Mouse (Mus musculus) adrenal gland, postnatal 25 days (tissue): ENCODE measurements around the gene Anks1b. TPM values are rescaled to one million over a fixed set of nuclear protein-coding genes. Genes with fewer than 3 reads are reported as not detected.

ENCODE experiments used
- DNase-seq: peaks from one replicate; pipeline ENCODE4 v3.0.0; 2021; ENCODE audit warnings: mixed read lengths
- total RNA-seq: library from RNA; stranded (reverse); gene quantifications from 2 replicates; pipeline ENCODE4 v1.2.3, GENCODE M21; 2021

Anks1b gene
- total RNA-seq, 1 experiment from 2014 or later = 0.85 TPM

DNA sequence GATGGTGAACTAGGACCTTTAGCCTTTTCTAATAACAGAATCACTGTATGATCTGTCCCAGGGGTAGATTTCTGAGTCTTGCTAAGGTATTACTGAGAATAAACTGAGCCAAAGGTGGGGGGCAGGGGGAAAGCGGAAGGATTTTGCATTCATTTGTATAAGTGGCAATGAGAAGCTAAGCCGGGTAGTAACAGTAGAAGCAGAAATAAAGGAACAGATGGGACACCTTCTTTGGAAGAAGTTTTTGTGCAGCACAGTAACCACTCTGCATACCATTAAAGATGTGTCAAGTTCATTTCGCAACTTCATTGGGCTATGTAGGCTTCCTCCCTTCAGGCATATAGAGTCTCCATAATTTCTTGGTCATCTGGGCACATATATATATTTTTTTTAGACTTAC is 804.1 kb downstream of the Anks1b start:
- no peak for DNase-seq

DNA sequence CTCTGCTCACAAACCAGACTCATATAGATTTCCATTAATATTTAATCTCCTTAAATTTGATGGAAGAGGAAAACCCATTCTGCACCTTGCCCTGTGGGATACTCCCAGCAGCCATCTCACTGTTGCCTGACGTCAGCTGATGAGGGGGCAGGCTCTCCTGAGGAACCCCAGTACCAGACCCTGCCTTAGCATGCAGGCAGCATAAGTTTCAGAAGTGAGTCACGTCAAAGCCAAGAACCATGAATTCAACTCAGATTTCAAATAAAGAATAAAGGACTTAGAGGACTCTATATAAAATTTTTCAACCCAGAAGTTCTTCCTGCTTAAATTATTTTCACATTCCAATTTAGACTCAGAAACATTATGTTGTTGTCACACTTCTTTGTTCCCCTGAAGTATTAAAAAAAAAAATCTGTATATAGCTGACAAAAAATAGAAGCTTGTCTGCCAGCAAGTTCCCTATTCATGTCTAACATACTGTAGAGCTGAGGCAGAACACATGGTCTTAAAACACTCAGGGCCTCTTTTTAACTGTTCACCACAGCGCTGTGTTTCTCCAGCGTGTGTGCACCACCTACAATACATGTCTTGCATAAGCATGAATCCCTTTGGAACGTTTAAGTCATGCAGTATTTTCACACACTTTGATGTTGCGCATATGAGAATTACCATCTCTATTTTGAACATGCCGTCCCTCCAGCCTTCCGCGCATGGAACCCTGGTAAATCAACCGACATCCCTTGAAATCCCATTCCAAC is 806.6 kb downstream of the Anks1b start:
- no peak for DNase-seq

DNA sequence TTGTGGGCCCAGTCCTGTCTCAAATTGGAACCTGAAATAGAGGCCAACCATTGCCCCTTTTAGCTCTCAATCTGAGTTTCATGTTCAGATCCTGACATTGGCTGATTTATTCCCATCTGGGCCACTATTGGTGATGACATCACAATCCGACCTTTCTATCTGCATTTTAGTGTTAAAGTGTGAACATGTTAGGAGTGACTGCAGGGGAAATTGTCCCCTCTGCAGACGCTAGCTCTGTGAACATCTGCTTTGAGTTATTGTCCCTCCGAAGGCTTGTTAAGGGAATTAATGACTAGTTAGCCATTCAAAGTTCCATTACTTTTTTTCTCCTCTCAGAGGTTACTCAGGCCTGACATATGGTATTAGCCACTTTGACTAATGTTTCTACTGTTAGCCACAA is 810.5 kb downstream of the Anks1b start:
- DNase-seq = no peak

DNA sequence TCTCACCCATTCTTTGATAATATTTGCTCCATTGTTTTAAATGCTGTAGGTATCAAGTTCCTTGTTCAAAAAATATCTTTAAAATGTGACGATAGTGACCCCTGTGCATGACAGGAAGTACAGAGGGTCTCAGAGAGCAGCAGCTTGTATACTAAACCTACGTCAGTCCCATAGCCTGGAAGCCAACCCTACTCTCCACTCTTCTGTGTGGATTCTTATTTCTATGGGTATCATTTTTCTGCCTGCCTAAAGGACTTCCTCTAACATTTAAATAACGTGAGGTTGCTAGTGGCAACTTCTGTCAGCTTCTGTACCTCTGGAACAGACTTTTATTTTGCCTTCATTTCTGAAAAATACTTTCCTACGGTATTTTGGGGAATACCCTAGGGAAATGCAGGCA is 812.1 kb downstream of the Anks1b start:
- no peak for DNase-seq

DNA sequence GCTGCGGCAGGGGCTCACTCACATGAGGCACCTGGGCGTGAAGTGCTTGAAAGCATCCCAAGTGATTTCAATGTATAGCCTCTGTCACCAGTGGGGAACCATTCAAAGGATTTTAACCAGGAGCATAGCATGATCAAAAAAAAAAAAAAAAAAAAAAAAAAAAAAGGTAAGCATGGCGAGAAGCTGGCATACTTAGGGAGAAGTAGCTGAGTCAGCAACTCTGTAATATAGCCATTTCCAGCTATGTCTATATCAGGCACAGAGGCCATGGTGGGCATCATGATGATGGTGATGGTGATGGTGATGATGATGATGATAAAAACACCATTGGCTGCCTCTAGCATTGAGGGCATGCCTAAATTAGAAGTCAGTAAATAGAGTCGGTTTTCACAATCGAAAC is 814.8 kb downstream of the Anks1b start:
- DNase-seq = no peak

DNA sequence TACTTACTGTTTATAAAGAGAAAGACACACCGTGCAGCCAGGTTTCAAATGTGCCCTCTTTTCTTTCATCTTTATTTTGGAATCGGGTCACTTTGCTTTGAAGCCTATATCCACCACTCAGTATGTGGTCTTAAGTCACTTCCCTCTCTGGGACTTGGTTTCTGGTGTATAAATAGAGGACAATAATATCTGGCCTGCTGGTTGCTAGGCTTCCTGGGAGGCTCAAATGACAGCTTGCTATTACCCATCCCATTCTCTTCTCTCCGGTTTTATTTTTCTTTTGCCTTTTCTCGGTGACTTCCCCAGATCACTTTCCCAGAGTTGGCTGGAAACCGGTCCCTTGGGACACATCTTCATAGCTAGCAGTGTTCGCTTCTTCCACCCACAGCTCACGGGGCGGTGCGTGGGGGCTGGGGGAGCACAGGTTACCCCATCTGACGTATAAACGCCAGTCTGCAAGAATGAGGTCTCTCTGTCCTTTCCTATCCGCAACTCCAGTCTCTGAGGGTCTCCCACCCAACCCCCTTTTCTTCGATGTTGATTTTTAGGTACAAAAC is 815.5 kb downstream of the Anks1b start:
- DNase-seq = no peak

DNA sequence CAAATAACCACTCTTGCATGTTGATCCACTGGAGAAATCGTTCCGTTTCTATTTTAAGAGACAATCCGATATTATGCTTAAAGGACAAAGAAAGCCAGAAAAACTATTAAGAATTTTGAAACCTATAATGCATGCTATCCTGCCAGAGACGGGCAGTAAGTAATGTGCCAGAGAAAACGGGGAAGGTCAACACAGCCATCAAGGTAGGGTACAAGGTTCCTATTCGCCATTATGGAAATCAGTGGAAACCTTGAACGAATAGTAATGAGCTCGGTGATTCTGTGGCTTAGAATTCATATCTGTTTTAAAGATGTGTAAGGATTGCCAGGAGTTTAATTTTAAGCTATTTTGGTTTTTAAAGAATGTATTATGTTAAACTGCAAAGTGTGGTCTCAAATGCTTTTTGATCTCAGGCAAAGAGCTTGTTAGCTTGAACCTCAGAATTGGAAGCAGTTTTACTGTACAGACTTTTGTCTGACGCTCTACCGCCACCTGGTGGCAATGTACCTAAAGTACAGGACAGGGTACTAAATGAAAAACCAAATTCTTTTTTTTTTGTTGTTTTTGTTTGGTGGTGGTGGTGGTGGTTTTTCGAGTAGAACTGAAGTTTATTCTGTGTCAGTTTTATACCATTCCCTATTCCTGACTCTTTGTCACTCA is 816.7 kb downstream of the Anks1b start:
- DNase-seq = peak; percentile 82

DNA sequence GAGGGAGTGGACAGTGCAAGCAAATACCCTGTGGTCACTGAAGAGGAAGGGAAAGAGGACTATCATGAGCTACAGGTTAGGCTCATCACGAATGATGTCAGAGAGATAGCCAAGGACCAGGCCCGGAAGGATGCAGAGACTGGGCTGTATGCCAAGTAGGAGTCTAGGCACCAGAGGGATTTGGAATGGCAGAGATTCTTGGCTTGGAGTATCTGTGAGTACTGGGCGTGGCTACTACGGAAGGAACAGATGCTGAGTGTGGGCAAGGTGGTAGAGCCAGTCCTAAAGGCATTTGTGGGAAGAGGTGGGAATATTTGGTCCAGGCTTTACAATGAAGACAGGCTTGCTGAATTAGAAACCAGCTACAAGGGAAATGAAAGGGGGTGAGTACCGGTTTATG is 823.4 kb downstream of the Anks1b start:
- DNase-seq = no peak

DNA sequence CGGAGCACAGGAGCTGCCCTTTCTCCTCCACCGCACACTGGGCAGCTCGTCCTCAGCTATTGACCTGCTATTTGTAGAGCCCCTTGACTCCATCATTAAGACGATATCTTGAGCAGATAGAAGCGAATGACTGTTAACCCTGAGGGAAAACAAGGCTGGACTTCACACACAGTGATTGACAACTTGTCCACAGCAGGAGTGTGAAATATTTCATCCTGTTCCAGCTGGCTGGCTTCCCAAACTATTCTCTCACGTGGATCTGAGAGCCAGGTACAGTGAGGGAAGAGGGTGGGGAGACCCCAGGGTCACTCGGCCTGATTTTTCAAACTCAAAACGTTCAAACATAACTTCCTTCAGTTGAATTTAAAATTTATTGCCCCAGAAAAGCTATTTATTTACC is 824.1 kb downstream of the Anks1b start:
- DNase-seq = no peak

DNA sequence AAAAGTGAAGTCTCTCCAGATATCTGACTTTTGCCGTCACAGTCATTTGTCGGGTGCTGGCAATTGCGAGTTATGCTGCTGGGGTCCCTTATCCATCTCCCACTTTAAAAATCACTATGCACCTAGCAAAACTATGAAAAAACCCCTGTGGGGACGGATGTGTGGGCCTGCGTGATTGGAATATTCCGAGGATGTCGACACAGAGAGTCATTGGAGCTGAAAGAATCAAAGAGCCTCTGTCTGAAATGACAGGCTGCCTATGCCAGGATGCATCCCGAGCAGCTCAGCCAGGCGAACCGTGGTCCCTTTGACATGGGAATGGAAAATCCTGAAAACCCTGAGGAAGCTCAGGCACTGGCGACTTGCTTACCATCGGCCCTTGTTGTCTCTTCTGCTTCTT is 825.9 kb downstream of the Anks1b start:
- DNase-seq = no peak

DNA sequence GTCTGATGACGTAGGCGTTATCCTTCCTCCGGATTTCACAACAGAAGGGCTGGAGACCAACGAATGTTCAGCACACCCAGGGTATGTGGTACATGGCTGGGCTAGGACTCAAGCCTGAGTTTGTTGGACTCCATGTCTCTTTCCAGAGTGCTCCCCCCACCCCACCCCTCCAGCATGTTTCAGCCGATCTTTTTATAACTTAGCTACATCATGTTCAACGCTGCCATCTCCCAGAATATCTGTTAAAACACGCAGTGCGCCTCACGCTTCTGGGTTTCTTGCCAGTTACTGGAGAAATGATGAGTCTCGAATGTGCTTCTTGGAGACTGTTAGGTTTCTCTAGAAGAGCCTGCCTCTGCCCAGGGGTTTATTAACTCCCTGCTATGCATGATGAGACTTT is 831.3 kb downstream of the Anks1b start:
- DNase-seq = no peak

DNA sequence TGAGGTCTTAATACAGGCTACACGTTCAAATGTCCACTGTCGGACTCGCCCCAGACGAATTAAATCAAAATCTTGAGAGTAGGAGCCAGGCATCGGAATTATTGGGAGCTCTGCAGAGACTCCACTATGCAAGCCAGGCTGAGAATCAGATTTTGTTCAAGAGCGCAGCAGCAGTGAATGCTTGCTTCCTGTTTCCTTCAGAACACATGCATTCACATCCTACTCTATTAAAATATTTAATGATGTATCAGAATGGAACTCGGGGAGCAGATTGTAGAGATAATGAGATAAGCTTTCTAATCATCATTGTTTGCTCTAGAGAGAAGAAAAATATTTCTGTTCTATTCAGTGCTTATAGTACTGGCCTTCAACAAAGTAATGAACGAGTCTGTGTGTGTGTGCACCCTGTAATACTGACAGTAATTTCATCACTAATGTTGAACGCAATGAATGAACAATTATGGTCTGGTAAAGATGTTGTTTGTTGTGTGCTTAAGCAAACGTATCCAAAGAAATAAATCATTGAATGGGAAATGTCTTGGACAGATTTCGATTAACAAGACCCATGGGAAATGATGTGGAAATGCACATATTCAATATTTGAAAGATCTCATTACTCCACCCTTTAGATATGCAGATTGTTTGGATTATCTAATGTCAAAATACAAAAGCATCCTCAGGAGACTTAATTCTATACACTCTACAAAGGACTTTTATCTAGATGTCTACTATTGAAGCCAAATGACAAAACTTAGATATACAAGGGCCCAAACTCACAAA is 835.7 kb downstream of the Anks1b start:
- DNase-seq = no peak

DNA sequence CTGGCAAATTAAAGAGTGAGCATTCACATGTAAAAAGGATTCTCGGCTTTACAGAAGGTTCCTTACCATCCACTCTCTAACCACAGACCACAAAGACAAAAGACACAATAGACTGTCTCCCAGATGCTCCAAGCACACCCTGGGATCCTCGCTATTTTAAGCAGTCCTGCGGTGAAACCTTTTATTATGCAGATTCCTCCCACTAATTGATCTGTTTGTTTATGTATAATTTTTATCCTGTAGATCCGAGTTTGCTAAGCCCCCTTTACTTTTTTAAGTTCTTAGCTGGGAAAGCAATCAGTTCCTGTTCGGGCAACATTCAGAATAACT is 836.3 kb downstream of the Anks1b start:
- no peak for DNase-seq

DNA sequence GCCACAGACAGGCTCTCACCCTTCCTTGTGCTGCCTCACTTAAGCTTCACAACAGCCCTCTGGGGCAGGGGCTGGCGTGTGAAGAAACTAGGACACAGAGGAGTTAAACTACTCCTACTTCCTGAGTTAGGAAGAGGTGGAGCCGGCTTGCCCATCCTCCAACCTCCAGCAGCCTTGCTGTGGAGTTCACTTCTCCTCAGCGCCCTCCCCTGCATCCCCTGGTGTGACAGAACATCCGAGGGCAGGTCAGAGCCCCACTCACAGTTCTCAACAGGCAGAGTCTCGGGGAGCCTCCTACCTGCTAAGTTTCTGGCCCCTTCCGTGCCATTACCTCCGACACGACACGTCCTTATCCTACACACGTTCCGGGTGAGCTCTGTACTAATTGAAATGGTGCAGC is 844.7 kb downstream of the Anks1b start:
- no peak for DNase-seq

DNA sequence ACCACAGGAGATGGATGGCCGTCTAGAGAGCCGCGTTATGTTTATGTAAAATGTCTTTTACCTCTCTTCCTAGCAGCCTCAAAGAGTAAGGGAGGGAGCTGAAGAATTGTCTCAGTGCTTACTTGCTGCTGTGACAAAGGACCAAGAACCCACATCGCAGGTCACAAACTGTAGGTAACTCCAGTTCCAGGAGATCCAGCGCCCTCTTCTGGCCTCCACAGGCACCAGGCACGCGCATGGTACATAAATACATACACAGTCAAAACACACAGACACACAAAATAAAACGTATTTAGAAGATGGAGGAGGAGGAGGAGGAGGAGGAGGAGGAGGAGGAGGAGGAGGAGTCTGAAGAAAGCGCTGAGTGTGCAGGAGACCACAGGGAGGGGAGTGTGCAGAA is 845.4 kb downstream of the Anks1b start:
- no peak for DNase-seq

DNA sequence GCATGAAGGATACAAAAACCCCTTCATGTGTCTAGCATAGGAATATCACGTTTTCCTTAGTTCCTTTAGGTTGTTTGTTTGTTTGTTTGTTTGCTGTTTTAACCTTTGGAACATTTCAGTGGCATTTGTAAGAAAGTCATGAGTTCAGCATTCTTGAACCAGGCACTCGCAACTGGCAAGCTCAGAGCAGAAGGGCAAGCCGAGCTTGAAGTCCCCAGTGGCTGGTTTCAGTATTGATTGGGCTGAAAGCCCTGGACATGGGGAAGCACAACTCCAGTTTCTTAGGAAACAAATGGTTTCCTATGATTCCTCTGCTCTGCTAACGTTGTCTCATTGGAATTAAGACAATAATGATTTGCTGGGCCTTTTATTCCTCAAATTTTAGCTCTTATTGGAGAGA is 846.7 kb downstream of the Anks1b start:
- no peak for DNase-seq

DNA sequence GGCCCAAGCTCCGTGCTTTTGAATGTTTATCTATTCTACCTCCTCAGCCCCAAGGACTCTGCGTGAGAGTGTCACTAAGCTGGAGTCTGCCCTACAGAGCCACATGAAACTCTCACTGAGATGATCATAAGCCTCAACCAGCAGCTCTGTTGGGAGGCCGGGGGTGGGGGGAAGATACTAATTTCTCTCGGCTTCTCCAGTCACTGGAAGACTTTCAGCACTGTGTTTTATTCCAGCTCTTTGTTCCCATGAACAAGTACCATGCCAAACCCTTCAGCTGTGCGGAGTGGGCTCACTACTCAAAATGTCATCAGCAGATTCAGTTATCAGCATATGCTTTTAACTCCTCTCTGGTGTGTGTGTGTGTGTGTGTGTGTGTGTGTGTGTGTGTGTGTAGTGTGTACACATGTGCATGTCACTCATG is 849.8 kb downstream of the Anks1b start:
- DNase-seq = no peak

DNA sequence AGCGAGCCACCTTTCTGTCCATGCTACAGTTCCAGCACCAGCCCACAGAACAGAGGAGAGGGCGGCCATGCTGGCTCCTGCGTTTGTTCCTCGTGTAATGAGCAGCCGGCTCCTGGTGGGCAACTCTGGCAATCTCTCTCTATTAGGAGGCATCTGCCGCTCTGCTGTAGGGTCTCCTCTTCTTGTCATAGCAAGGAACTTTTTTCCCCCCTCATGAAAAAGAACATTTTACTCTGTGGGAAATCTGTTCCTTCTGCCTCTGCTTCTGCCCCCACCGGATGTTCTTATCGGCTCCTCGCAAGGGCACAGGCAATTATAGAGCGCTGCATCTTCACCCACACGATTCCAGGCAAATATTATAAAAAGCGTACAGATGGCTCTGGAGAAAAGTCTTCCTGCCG is 850.6 kb downstream of the Anks1b start:
- DNase-seq = no peak

DNA sequence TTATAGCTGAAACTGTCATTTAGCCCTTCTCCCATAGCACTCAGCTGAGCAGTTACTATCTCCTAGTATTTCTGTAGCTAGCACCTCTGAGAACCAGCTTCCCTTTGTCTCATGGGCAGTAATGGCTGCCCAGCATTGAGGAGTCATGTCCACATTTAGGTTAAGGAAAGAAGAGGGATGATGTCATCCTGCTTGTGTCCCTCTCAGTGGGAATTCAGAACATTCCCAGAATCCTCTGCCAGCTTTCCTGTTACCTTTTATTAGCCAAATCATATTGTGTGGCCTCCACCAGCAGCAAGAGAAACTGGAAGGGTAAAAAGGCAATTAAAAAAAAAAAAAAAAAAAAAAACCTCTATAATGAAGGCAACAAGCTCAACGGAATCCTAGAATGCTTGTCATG is 851.6 kb downstream of the Anks1b start:
- no peak for DNase-seq

DNA sequence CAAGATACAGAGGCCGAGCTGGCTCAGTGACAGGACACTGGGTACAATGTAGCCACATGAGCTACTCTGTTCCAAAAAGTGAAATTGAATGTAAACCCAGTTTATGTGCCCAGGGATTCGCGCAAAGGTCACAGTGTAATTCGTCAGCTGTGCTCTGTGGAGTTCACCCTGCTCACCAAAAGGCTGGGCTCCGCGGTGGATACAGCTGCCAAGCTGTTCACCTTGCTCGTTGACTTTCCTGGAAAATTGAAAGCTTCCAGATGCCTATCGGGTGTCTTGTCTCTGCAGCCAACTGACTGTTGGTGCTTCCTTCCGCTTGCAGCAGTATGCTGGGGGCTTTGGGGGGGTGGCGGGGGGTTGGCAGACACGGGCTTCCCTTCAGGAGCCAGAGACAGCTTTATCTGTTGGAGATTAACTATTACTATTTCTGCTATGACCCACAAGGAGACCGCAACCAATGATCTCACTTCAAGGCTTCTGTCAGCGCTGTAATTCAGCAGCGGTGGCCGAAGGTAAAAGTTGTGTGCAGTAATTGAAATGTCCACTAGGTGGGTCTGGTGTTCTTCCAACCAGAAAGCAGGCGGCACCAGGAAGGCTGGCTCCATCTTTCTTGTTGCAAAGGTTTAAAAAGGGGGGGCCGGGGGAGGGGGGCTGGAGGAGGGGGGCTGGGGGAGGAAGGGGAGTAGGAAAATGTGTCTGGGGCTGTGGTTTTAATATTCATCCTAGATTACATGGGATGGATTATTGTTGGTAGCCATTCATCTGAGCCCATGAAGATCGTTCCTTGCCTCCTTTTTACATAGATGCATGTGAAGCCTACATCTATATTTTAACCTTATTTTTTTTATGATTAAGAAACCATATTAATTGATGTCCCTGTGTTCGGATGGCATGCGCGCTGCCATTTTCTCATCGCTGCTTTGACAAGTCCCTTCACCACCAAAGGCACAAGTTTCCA is 855.4 kb downstream of the Anks1b start:
- DNase-seq = peak; percentile 36

DNA sequence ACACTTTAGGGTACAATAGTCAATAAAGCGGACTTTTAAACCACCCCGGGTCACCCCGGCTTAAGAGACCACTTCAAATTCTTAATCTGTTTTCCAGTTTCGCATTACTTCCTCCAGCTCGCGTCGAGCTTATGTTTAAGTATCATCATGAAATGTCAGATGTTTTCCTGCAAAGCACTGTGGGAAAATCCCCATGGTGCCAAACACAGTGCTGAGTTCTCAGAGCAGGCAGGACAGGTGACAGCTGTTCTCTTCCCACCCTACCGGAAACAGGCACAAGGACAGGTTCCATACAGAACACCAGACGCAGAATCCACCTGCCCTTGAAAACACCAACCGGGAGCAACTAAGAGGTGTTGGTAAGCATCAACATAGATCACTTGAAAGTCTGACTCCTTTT is 856.2 kb downstream of the Anks1b start:
- no peak for DNase-seq

DNA sequence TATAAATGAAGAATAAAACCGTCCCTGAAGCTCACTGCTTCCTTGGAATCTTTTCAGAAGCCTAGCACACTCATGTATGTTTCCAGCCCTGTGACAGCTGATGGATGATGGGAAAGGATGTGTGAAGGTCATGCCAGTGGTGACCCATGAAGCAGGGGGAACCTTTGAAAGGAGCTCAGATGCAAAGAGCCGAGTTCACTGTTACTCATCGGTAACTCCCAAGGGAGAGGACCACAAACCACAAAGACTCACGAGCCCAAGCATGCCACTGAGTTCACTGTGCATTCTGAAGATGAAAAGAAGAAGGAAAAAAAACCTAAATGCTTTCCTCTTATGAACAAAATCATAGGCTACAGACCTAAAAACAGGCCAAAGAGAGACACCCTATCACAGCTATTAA is 859.5 kb downstream of the Anks1b start:
- no peak for DNase-seq
